Mouse (Mus musculus) testis, adult 2 months (tissue): ENCODE measurements at regions not wholly inside any gene's neighbourhood (a gene's known extent, or its start where the extent isn't known, plus 50 kb on each side); places are given as distances from the start of the nearest gene placed in this dataset.

Experiments used
- CTCF ChIP-seq: fragments of 200-500 bp; IDR thresholded peaks from 2 replicates; pipeline ENCODE4 v1.5.1; 2012; ENCODE audit warnings: low read depth, mild to moderate bottlenecking, inconsistent platforms, low read length, moderate library complexity; ENCODE audit not compliant: control insufficient read depth, insufficient read depth, insufficient replicate concordance
- POLR2A ChIP-seq: fragments of 200-500 bp; IDR thresholded peaks from 2 replicates; pipeline ENCODE4 v1.6.1; 2012; ENCODE audit warnings: low read depth, mild to moderate bottlenecking, inconsistent platforms, low read length, moderate library complexity; ENCODE audit not compliant: control insufficient read depth

DNA sequence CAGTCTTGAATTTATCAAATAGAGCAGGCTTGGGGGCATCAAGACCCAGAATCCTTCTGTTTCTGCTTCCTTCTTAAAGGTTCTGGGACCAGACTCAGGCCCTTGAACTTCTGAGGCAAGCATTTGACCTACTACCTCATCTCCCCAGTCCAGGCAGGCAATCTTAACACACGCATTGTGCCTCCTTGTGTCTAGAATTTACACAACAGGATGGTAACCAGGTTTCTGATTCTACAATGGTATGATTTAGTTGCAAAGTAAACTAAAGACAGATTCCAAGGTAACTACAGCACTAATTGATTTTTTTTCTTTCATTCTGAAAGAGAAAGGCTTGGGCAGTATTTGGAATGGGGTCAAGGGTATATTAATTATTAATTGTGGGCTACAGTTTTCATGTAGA, 115.7 kb upstream of the Tgfbr2 start:
- TF ChIP-seq POLR2A (no peak), CTCF (no peak)
